Mouse (Mus musculus) urinary bladder, postnatal 36 days (tissue): Measurements from ENCODE around the gene Sorbs2.

Experiments used
- DNase-seq, 2 experiments: peaks; one replicate each; pipeline ENCODE4 v3.0.0; 2022; ENCODE audit warnings: low spot score in 2 of 2, mixed read lengths in 1 of 2

The Sorbs2 gene

GRCm38 (mm10) chr8:45682845-45683383, 175.3 kb downstream of the Sorbs2 start:
- no peak for DNase-seq

- no peak for DNase-seq
Observed at GRCm38 (mm10) chr8:45687942-45688695, 180.5 kb downstream of the Sorbs2 start.

- no peak for DNase-seq
Observed at GRCm38 (mm10) chr8:45689611-45690207, 182.1 kb downstream of the Sorbs2 start.

GRCm38 (mm10) chr8:45700100-45700499, 192.5 kb downstream of the Sorbs2 start:
- no peak for DNase-seq

- no peak for DNase-seq
Observed at GRCm38 (mm10) chr8:45703700-45704101, 196.1 kb downstream of the Sorbs2 start.

GRCm38 (mm10) chr8:45709098-45709497, 201.5 kb downstream of the Sorbs2 start:
- DNase-seq: no peak

GRCm38 (mm10) chr8:45709734-45710133, 202.1 kb downstream of the Sorbs2 start:
- no peak for DNase-seq

GRCm38 (mm10) chr8:45712610-45713009, 205.0 kb downstream of the Sorbs2 start:
- no peak for DNase-seq

- DNase-seq: no peak
Observed at GRCm38 (mm10) chr8:45714806-45715205, 207.2 kb downstream of the Sorbs2 start.

- no peak for DNase-seq
Observed at GRCm38 (mm10) chr8:45715330-45716027, 207.9 kb downstream of the Sorbs2 start.

GRCm38 (mm10) chr8:45719776-45720175, 212.2 kb downstream of the Sorbs2 start:
- no peak for DNase-seq

GRCm38 (mm10) chr8:45724204-45724603, 216.6 kb downstream of the Sorbs2 start:
- DNase-seq: no peak

GRCm38 (mm10) chr8:45725321-45725720, 217.7 kb downstream of the Sorbs2 start:
- DNase-seq: no peak

GRCm38 (mm10) chr8:45729850-45730382, 222.3 kb downstream of the Sorbs2 start:
- no peak for DNase-seq

GRCm38 (mm10) chr8:45730795-45731194, 223.2 kb downstream of the Sorbs2 start:
- DNase-seq: no peak

GRCm38 (mm10) chr8:45734071-45734470, 226.5 kb downstream of the Sorbs2 start:
- no peak for DNase-seq

GRCm38 (mm10) chr8:45737266-45737665, 229.7 kb downstream of the Sorbs2 start:
- no peak for DNase-seq

GRCm38 (mm10) chr8:45743326-45743725, 235.7 kb downstream of the Sorbs2 start:
- no peak for DNase-seq

GRCm38 (mm10) chr8:45743739-45744138, 236.2 kb downstream of the Sorbs2 start:
- DNase-seq: no peak

- no peak for DNase-seq
Observed at GRCm38 (mm10) chr8:45751512-45752502, 244.2 kb downstream of the Sorbs2 start.

- DNase-seq: no peak
Observed at GRCm38 (mm10) chr8:45755482-45755881, 247.9 kb downstream of the Sorbs2 start.
